Mouse (Mus musculus): ENCODE measurements around the gene Vrk2. TPM values are rescaled to one million over a fixed set of nuclear protein-coding genes. Genes with fewer than 3 reads are reported as not detected.

Gene Vrk2
- total and polyA plus RNA-seq, 3 experiments, result 26.1 to 64.5 (median 43.1) TPM

DNA sequence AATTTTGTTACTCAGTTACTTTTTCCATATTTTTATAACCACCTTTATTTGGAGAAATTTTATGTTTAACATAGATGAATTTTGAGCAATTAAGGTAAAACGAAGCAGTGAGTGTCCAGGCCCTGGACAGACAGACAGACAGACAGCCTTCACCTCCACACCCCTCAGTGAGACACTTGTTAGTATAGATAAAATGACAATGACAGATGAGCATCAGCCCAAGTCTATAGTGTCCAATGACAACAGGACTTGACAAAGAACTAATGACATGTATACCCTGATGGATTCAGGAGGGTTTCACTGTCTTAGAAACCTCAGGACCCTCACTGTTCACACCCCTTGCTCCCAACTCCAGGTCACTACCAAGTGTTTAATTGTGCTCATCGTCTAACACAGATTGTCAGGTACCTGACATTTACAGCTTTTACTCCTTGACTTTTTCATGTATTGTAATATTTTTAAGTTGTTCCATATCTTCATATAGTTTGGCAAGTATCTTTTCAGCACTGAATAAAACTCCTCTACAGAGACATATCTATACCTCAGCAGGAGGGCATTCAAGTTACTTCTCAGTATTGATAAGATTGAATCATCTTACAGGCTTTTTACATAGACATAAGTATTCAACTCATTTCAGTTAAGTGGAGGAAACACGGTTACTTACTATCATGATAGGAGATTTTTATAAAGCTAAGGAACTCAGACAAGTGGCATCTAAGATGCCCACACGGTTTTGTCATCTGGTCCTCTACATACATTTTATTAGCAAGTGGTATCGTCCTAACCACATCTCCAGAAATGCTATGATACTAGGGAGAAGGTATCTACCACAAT is 60.6 kb downstream of the Vrk2 start:
- Histone ChIP-seq H3K36me3 (replicated peaks) (peaks cover 33% of the 10 kb centered on the region), H3K4me3 (ENCODE audit: low read depth, low read length) (no peak overlapping the region), H3K27me3 (ENCODE audit: insufficient read depth, low read length) (no peaks in the 10 kb centered on the region), H3K9me3 (replicated peaks) (no peaks in the 10 kb centered on the region), H3K4me1 (ENCODE audit: insufficient read depth, low read depth, low read length) (peaks cover 22% of the 10 kb centered on the region)
- ATAC-seq (ENCODE audit: extremely low read depth, insufficient number of reproducible peaks, low FRiP score, poor library complexity, severe bottlenecking) (peak; percentile 72), DNase-seq (ENCODE audit: low spot score) (no peak)
- TF ChIP-seq CTCF (IDR thresholded peaks at IDR 0.05; ENCODE audit: low read depth, low read length) (no peak), GATA2 (IDR thresholded peaks at IDR 0.05; ENCODE audit: borderline replicate concordance, low read depth, low read length) (no peak), GATA1 (IDR thresholded peaks at IDR 0.05; ENCODE audit: borderline replicate concordance, low read length) (no peak), TAL1 (conservative IDR thresholded peaks at IDR 0.05; ENCODE audit: low read depth, low read length) (no peak), POLR2AphosphoS5 (IDR thresholded peaks at IDR 0.05; ENCODE audit: insufficient replicate concordance, low read depth, low read length) (no peak)

DNA sequence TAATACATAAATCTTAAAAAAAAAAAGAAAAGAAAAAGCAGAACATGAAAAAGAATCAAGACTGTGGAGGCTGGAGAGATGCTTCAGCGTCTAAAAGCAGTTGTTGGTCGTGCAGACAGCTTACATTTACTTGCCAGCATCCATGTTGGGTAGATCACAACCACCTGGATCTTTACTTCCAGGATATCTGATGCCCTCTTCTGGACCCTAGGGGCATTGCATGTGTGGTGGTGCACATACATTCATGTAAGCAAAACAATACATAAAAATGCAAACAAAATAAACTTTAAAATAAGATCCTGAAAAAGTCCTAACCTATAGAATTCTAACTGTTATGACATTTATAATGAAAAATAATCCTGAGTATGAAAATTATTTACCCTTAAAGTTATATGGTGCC is 66.9 kb downstream of the Vrk2 start:
- no peak overlapping the region for H3K4me3 ChIP-seq (ENCODE audit: low read depth, low read length)
- H3K36me3 ChIP-seq (replicated peaks), result peaks cover 41% of the 10 kb centered on the region
- DNase-seq (ENCODE audit: low spot score) (no peak), ATAC-seq (ENCODE audit: extremely low read depth, insufficient number of reproducible peaks, low FRiP score, poor library complexity, severe bottlenecking) (no peak)
- no peaks in the 10 kb centered on the region for H3K9me3 ChIP-seq (replicated peaks)
- no peaks in the 10 kb centered on the region for H3K4me1 ChIP-seq (ENCODE audit: insufficient read depth, low read depth, low read length)
- no peak for TF ChIP-seq POLR2AphosphoS5 (IDR thresholded peaks at IDR 0.05; ENCODE audit: insufficient replicate concordance, low read depth, low read length)
- TF ChIP-seq TAL1 (conservative IDR thresholded peaks at IDR 0.05; ENCODE audit: low read depth, low read length), result no peak
- no peak for TF ChIP-seq GATA1 (IDR thresholded peaks at IDR 0.05; ENCODE audit: borderline replicate concordance, low read length)
- TF ChIP-seq GATA2 (IDR thresholded peaks at IDR 0.05; ENCODE audit: borderline replicate concordance, low read depth, low read length), result no peak
- H3K27me3 ChIP-seq (ENCODE audit: insufficient read depth, low read length), result no peaks in the 10 kb centered on the region

DNA sequence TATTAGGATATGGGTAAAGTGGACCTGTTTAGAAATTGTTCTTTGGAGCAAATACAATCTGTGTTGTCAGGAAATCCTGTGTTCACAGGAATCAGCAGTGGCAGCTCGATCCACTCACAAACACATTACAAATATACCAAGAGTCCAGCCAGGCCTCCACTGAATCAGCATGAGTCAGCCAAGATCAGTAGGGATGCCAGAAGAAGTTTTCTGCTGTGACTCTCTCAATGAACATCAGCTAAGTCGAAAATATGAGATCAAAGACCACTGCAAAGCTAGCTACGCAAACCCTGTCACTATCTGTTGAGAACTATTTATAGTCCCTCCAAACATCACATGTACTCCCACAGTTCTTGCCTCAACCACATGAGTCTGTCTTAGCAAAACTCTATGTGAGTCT is 74.8 kb downstream of the Vrk2 start:
- TF ChIP-seq GATA2 (IDR thresholded peaks at IDR 0.05; ENCODE audit: borderline replicate concordance, low read depth, low read length), result no peak
- no peak for ATAC-seq (ENCODE audit: extremely low read depth, insufficient number of reproducible peaks, low FRiP score, poor library complexity, severe bottlenecking)

DNA sequence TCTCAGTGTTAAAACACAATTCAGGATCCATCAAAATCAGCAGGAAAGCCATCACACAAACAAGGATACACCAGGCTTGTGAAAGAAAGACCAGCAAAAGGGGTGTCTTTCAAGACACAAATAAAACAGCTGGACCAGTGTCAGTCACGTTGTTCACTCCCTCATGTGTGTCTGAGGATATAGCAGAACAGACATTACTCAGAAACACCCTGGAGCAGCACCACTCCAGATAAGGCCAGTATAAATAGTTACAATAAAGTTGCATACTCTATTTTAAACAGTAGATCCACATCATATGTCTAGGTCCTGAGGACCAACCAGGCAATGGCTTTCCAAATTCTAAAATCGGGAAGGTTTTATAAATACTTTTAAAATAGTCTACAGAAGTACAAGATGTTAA is 77.7 kb downstream of the Vrk2 start:
- TF ChIP-seq CTCF (IDR thresholded peaks at IDR 0.05; ENCODE audit: low read depth, low read length), result no peak
- no peak for TF ChIP-seq POLR2AphosphoS5 (IDR thresholded peaks at IDR 0.05; ENCODE audit: insufficient replicate concordance, low read depth, low read length)
- no peak for TF ChIP-seq GATA1 (IDR thresholded peaks at IDR 0.05; ENCODE audit: borderline replicate concordance, low read length)
- TF ChIP-seq GATA2 (IDR thresholded peaks at IDR 0.05; ENCODE audit: borderline replicate concordance, low read depth, low read length), result no peak
- no peak for TF ChIP-seq TAL1 (conservative IDR thresholded peaks at IDR 0.05; ENCODE audit: low read depth, low read length)
- no peak for ATAC-seq (ENCODE audit: extremely low read depth, insufficient number of reproducible peaks, low FRiP score, poor library complexity, severe bottlenecking)

More for the DNA sequence above, 74.8 kb downstream of the Vrk2 start:
- Histone ChIP-seq H3K4me1 (ENCODE audit: insufficient read depth, low read depth, low read length) (no peaks in the 10 kb centered on the region), H3K27me3 (ENCODE audit: insufficient read depth, low read length) (no peaks in the 10 kb centered on the region), H3K36me3 (replicated peaks) (peaks cover 19% of the 10 kb centered on the region), H3K4me3 (ENCODE audit: low read depth, low read length) (no peak overlapping the region), H3K9me3 (replicated peaks) (no peaks in the 10 kb centered on the region)
- DNase-seq (ENCODE audit: low spot score), result no peak

DNA sequence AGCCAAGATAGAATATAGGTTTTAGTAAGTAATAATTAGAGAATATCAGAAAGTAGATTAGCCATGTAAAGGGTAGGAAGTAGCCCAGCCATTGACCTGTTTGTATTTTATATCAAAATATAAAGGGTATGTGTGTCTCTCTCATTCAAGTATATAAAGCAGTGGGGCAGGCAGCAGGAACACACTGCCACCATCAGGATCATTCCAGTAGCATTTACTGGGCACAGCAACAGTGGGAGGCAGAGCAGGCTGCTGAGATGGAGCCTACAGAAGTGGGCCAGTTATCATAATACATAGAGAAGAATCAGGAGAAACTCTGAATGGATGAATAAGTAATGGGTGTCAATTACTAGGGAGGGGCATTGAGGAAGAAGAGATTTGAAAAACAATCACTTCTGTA is 80.1 kb downstream of the Vrk2 start:
- Histone ChIP-seq H3K36me3 (replicated peaks) (peaks cover 36% of the 10 kb centered on the region), H3K27me3 (ENCODE audit: insufficient read depth, low read length) (no peaks in the 10 kb centered on the region), H3K4me3 (ENCODE audit: low read depth, low read length) (no peak overlapping the region), H3K4me1 (ENCODE audit: insufficient read depth, low read depth, low read length) (no peaks in the 10 kb centered on the region), H3K9me3 (replicated peaks) (peaks cover 9% of the 10 kb centered on the region)
- ATAC-seq (ENCODE audit: extremely low read depth, insufficient number of reproducible peaks, low FRiP score, poor library complexity, severe bottlenecking) (no peak), DNase-seq (ENCODE audit: low spot score) (no peak)
- TF ChIP-seq CTCF (IDR thresholded peaks at IDR 0.05; ENCODE audit: low read depth, low read length) (no peak), GATA1 (IDR thresholded peaks at IDR 0.05; ENCODE audit: borderline replicate concordance, low read length) (no peak), POLR2AphosphoS5 (IDR thresholded peaks at IDR 0.05; ENCODE audit: insufficient replicate concordance, low read depth, low read length) (no peak), GATA2 (IDR thresholded peaks at IDR 0.05; ENCODE audit: borderline replicate concordance, low read depth, low read length) (no peak), TAL1 (conservative IDR thresholded peaks at IDR 0.05; ENCODE audit: low read depth, low read length) (no peak)

More for the DNA sequence above, 77.7 kb downstream of the Vrk2 start:
- H3K9me3 ChIP-seq (replicated peaks), result no peaks in the 10 kb centered on the region
- no peaks in the 10 kb centered on the region for H3K27me3 ChIP-seq (ENCODE audit: insufficient read depth, low read length)
- no peak overlapping the region for H3K4me3 ChIP-seq (ENCODE audit: low read depth, low read length)
- no peak for DNase-seq (ENCODE audit: low spot score)
- H3K4me1 ChIP-seq (ENCODE audit: insufficient read depth, low read depth, low read length), result no peaks in the 10 kb centered on the region
- peaks cover 30% of the 10 kb centered on the region for H3K36me3 ChIP-seq (replicated peaks)

DNA sequence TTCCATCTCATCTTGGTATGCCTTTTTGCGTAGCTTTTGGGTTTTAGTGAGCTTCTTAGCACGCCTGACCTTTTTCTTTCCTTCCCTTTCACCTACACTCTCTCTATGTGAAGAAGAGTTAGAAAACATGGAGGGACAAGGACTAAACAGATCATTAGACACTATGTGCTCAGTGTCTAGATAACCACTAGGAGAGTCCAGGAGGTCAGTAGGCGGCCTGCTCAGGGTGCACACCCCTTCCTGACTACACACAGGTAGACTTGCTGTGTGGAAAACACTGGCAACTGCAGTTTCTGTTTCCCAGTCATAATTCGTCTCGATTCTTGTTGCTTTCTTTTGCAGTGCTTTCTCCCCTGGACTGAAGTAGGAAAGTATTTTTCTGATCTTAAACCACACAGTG is 97.8 kb downstream of the Vrk2 start:
- Histone ChIP-seq H3K4me3 (ENCODE audit: low read depth, low read length) (no peak overlapping the region), H3K9me3 (replicated peaks) (no peaks in the 10 kb centered on the region), H3K27me3 (ENCODE audit: insufficient read depth, low read length) (no peaks in the 10 kb centered on the region), H3K4me1 (ENCODE audit: insufficient read depth, low read depth, low read length) (no peaks in the 10 kb centered on the region), H3K36me3 (replicated peaks) (peaks cover 20% of the 10 kb centered on the region)
- DNase-seq (ENCODE audit: low spot score) (no peak), ATAC-seq (ENCODE audit: extremely low read depth, insufficient number of reproducible peaks, low FRiP score, poor library complexity, severe bottlenecking) (no peak)
- TF ChIP-seq POLR2AphosphoS5 (IDR thresholded peaks at IDR 0.05; ENCODE audit: insufficient replicate concordance, low read depth, low read length) (no peak), CTCF (IDR thresholded peaks at IDR 0.05; ENCODE audit: low read depth, low read length) (no peak), GATA1 (IDR thresholded peaks at IDR 0.05; ENCODE audit: borderline replicate concordance, low read length) (no peak), GATA2 (IDR thresholded peaks at IDR 0.05; ENCODE audit: borderline replicate concordance, low read depth, low read length) (no peak)

Measured in G1E (cell line).